Mouse (Mus musculus): ENCODE results near the gene Mettl13.

GRCm38 (mm10) chr1:162509329-162510012 is 38.9 kb downstream of the Mettl13 start:
- no peak for TF ChIP-seq CTCF (IDR thresholded peaks at IDR 0.05; ENCODE audit: borderline replicate concordance, insufficient read depth, low read length)
- TF ChIP-seq POLR2A (IDR thresholded peaks at IDR 0.05; ENCODE audit: low read depth, low read length), result no peak

Data from embryonic fibroblast, embryonic 13.5 days (primary cell).